Mouse (Mus musculus): ENCODE measurements at regions not wholly inside any gene's neighbourhood (a gene's known extent, or its start where the extent isn't known, plus 50 kb on each side); places are given as distances from the start of the nearest gene placed in this dataset.

- TF ChIP-seq CTCF (IDR thresholded peaks at IDR 0.05; ENCODE audit: low read depth) (no peak), EP300 (IDR thresholded peaks at IDR 0.05; ENCODE audit: low read depth) (no peak)
Measured at GRCm38 (mm10) chr3:15129729-15130369, 202.3 kb downstream of the Gm9733 start.
